Mouse (Mus musculus) cerebellum, adult 11 months (tissue): ENCODE results near the gene Pou2f2.

Experiments used
- DNase-seq: peaks from one replicate; pipeline ENCODE4 v3.0.0; 2022

Gene Pou2f2

GRCm38 (mm10) chr7:25179606-25180161 is at the start of gene Pou2f2:
Gene Pou2f2 (minus strand): TSS chr7:25179726.
- peak; percentile 80 for DNase-seq

GRCm38 (mm10) chr7:25227523-25228300 is 48.2 kb upstream of the Pou2f2 start:
- DNase-seq, result no peak

GRCm38 (mm10) chr7:25222275-25222967 is 42.9 kb upstream of the Pou2f2 start:
- no peak for DNase-seq

GRCm38 (mm10) chr7:25221102-25221883 is 41.8 kb upstream of the Pou2f2 start, which contains the start of gene Zfp526:
Gene Zfp526 (plus strand): TSS chr7:25221425.
- DNase-seq, result peak; percentile 96

- no peak for DNase-seq
Observed at GRCm38 (mm10) chr7:25220457-25221101, 41.1 kb upstream of the Pou2f2 start, which contains the start of gene Dedd2. Gene Dedd2 (minus strand): TSS chr7:25220615.

GRCm38 (mm10) chr7:25219756-25220456 is 40.4 kb upstream of the Pou2f2 start:
- DNase-seq, result peak; percentile 96

- no peak for DNase-seq
Observed at GRCm38 (mm10) chr7:25219416-25219750, 39.9 kb upstream of the Pou2f2 start.

- DNase-seq, result peak; percentile 56
Observed at GRCm38 (mm10) chr7:25218705-25219415, 39.3 kb upstream of the Pou2f2 start.

GRCm38 (mm10) chr7:25217653-25218395 is 38.3 kb upstream of the Pou2f2 start:
- DNase-seq, result no peak

GRCm38 (mm10) chr7:25214172-25214571 is 34.6 kb upstream of the Pou2f2 start:
- no peak for DNase-seq

- DNase-seq, result no peak
Observed at GRCm38 (mm10) chr7:25213099-25213498, 33.6 kb upstream of the Pou2f2 start.

GRCm38 (mm10) chr7:25210482-25210881 is 31.0 kb upstream of the Pou2f2 start:
- DNase-seq, result no peak

GRCm38 (mm10) chr7:25209161-25209622 is 29.7 kb upstream of the Pou2f2 start:
- DNase-seq, result no peak

- DNase-seq, result no peak
Observed at GRCm38 (mm10) chr7:25206094-25206830, 26.7 kb upstream of the Pou2f2 start.

- no peak for DNase-seq
Observed at GRCm38 (mm10) chr7:25205355-25206093, 26.0 kb upstream of the Pou2f2 start.

GRCm38 (mm10) chr7:25203624-25204023 is 24.1 kb upstream of the Pou2f2 start:
- DNase-seq, result no peak

- no peak for DNase-seq
Observed at GRCm38 (mm10) chr7:25197384-25198018, 18.0 kb upstream of the Pou2f2 start.

GRCm38 (mm10) chr7:25196107-25196506 is 16.6 kb upstream of the Pou2f2 start:
- DNase-seq, result no peak
